Mouse (Mus musculus) fibroblast of lung, adult 2 months (primary cell): Measurements from ENCODE around the gene Cnfn.
"Not testable (repeated sequence)": the region's sequence is repeated elsewhere in the genome, so short reads cannot be mapped to it uniquely, and the experiment has no call there.

Experiments
- DNase-seq: peaks from one replicate; pipeline ENCODE4 v3.0.0-alpha.2; 2011; ENCODE audit warnings: low read depth

Gene Cnfn

DNA sequence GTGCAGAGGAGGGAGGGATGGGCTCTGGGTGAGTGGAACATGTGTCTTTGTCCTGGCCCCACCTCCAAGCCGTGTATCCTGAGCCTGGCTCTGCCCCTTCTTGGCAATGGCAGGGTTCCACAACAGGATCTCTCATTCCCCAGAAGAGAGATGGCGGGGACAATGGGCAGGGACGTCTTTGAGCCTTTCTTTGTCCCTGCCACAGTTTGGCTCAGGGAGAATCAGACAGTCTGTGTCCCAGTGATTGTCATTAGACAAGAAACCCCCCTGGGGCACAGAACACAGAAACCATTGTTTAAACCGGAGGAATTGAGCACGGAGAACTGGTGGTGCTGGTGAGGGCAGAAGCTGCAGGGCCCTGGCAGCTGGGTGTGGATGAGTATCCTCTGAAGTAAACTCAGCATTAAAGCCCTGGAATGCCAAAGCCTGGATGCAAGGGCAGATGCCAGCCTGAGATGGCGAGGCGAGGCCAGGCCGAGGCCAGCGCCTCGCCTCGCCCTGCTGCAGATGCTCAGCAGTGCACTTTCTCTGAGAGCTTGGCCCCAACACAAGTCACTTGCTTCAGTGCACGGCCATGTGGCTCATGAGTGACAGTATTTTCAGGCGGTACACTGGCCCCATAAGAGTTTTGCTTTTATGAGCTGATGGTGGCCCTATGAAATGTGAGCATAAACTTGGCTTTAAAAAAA lies 3.4 kb downstream of the Cnfn start:
- DNase-seq: no peak

DNA sequence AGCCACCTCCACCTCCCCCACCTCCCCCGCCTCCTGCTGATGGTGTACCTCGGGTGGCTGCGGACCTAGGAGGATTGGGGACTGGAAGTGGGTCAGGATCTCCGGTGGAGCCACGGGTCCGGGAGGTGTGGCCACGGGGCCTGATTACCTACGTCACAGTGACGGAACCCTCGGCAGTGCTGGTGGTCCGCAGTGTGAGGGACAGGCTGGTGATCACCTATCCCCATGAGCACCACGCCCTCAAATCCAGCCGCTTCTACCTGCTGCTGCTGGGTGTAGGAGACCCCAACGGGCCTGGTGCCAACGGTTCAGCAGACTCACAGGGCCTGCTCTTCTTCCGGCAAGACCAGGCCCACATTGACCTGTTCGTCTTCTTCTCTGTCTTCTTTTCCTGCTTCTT lies 5.9 kb downstream of the Cnfn start:
- DNase-seq: no peak

DNA sequence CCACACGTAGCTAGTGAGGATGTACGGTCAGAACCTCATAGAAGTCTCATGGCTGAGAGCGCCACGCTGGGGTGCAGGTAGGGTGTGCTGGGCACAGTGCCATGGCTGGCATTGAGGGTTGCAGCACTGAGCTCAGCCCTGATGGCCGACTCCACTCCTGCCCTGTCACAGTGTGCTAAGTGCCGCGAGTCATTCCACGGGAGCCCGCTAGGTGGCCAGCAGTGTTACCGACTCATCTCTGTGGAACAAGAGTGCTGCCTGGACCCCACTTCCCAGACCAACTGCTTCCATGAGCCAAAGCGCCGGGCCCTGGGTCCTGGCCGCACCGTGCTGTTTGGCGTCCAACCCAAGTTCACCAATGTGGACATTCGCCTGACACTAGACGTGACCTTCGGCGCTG lies 6.4 kb downstream of the Cnfn start:
- DNase-seq: no peak

DNA sequence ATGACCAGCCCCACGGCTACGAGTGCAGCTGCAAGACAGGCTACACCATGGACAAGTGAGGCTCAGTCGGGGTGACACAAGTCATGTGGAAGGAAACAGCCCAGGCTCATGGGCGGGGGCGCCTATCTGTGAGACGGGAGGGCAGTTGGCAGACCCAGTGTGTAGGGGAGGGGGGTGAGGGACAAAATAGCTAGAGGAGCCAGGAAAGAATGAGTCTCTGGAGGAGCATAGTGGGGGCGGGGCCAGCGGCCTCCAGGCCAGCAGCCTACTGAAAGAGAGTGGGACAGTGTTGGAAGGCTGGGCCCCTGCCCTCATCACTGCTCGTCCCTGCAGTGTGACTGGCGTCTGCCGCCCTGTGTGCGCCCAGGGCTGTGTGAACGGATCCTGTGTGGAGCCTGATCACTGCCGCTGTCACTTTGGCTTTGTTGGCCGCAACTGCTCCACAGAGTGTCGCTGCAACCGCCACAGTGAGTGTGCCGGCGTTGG lies 10.8 kb downstream of the Cnfn start:
- no peak for DNase-seq

DNA sequence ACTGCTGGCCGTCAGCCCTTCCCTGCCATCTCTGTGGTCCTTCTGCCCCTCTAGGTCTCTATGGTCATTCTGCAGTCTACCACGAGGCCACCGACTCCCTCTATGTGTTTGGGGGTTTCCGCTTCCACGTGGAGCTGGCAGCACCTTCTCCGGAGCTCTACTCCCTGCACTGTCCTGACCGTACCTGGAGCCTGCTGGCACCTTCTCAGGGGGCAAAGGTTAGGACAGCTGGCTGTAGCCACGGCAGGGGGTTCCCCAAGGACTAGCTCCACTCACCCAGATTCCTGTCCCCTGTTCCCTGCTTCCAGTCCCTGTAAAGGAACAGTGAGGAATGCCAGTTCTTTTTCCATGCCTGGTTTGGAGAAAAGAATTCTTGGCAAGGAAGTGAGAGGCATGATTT lies 20.7 kb downstream of the Cnfn start:
- no peak for DNase-seq

DNA sequence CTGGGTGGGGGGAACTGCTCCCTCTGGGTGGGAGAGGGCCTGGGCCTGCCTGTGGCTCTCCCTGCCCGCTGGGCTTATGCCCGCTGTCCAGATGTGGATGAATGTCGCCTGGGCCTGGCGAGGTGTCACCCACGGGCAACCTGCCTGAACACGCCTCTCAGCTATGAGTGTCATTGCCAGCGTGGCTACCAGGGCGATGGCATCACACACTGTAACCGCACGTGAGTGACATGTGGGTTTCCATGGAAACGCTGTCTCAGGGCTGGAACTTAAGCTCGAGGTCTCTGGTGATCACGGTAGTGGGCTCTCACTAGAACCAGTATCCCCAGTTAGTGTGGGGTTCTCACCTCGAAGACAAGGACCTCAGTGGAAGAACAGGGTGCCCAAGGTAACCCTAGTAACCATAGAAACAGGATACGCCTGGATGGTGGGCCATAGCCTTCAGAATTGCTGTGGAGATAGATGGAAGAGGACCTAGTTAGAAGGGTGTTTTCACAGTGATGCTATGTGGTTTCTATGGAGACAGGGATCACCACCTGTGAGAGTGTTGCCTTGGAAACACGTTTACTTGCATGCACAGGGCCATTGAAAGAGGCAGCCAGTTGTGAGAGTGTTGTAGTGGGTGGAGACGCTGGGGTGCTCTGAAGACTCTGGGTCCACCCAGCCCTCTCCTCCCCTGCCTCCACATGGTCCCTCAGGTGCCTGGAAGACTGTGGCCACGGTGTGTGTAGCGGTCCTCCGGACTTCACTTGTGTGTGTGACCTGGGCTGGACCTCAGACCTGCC lies 28.3 kb downstream of the Cnfn start:
- no peak for DNase-seq

DNA sequence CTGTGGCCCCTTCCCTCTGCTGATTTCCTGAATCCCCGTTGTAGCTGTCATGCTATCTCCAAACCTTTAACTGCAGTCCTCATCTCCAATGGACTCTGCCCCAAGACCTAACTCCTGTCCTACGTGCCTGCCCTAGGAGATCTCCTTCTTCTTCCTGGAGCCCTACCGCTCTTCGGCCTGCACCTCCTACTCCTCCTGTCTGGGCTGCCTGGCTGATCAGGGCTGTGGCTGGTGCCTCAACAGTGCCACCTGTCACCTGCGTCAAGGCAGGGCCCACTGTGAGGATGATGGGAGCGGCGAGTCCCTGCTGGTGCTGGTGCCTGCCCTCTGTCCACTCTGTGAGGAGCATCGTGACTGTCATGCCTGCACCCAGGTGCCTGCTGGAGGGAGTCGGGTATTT lies 30.2 kb downstream of the Cnfn start:
- DNase-seq: no peak

DNA sequence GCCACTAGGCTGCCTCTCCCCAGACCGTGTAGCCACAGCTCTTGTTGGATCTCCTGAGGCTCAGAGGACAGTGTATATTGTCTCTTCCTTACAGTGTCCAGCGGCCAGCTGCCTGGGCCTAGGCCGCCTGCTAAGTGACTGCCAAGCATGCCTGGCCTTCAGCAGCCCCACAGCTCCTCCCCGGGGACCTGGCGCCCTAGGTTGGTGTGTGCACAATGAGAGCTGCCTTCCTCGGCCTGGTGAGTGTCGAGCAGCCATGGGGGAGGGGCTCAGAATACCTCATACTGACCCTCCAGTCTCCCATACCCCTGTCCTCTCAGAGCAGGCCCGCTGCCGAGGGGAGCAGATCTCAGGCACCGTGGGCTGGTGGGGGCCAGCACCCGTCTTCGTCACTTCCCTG lies 35.1 kb downstream of the Cnfn start:
- no peak for DNase-seq

DNA sequence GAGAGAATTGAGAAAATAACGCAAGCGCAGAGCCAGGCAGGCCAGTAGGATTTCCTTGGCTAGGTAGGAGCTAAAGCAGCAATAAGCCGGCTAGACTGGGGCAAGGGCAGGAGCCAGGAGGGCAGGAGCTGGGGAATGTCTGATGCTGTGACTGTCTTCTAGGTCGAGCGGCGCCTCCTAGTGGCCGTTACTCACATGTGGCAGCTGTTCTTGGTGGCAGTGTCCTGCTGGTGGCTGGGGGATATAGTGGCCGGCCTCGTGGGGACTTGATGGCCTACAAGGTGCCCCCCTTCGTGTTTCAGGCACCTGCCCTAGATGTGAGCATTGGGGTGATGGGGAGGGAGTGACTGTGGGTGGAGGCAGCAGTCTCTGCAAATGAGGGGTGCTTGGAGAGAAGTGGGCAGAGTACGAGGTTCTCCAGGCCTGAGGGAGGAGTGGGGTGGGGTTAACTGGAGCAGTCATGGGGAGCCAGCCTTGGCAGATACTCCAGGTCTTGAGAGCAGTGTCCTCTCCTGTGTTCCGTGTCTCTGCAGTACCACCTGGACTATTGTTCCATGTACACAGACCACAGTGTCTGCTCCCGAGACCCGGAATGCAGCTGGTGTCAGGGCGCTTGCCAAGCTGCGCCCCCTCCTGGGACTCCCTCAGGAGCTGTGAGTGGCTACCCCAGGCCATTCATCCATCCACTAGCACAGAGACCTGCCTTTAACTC lies 35.8 kb downstream of the Cnfn start:
- peak; percentile 45 for DNase-seq

DNA sequence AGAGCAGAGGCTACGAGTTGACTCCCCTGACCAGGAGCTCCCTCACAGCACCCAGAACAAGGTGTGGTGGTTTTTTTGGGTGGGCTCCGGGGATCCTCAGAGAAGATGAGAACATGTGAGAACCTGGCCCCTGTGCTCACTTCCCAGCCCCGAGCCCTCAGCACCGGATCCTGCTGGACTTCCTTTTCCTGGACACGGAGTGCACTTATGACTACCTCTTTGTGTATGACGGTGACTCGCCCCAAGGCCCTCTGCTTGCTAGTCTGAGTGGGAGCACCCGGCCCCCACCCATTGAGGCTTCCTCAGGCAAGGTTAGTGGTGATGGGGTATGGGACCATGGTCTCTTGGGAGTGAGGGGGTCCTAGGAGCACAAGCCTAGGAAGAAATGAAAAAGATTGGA lies 43.3 kb downstream of the Cnfn start:
- DNase-seq: no peak

DNA sequence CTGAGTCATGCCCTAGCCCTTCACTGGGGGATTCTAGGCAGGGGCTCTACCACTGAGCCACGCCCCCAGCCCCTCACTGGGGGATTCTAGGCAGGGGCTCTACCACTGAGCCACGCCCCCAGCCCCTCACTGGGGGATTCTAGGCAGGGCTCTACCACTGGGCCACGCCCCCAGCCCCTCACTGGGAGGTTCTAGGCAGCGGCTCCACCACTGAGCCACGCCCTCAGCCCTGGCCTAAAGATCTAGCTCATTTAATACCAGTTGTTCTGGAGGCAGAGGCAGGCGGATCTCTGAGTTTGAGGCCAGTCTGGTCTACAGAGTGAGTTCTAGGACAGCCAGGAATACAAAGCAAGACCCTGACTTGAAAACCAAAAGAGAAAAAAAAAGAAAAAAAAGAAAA lies 44.1 kb downstream of the Cnfn start:
- DNase-seq: not testable (repeated sequence)

DNA sequence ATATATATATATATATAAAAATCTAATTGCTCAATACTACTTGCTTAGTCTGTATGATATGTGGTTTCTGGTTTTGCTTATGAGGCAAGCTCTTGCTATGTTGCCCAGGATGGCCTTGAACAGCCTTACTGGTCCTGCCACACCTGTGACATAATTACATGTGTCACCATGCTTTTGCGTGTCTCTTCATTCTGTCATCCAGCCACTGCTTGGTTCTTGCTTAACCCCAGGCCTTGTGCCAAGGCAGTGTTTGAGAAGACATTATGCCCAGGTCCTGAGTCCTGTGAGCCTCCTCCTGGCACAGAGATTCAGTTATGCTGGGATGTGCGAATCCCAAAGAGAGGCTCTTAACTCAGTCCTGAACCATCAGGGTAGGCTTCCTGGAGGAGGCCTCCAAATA lies 46.3 kb downstream of the Cnfn start:
- no peak for DNase-seq

DNA sequence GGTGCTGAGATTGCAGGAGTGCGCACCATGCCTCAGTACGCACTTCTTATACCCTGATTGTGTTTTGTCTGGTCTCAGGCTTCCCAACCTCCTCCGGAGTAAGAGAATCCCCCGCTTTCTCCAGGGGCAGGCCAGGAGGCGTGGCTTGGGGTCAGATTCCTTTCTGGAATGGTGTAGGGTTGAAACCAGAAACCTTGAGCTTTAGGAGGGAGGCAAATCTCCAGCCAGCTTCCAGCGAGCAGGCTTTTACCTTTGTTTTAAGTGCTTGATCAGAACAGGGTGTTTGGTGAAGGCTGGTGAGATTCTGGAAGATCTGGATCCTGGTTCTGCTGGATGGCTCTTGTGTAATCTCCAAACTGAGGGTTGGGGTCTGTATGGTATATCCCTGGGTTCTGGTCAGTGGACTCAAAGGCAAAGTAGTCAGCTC lies 47.5 kb downstream of the Cnfn start:
- DNase-seq: no peak
